Mouse (Mus musculus) kidney, adult 2 months (tissue): Measurements from ENCODE around the gene Fam20a. TPM values are rescaled to one million over a fixed set of nuclear protein-coding genes. Genes with fewer than 3 reads are reported as not detected.

Experiments used
- DNase-seq: peaks from one replicate; pipeline ENCODE4 v3.0.0; 2021
- H3K27ac ChIP-seq: fragments of 200-500 bp; 2 replicates; pipeline ENCODE4 v1.5.1; 2012; ENCODE audit warnings: low read depth, low read length, control low read depth, inconsistent platforms; ENCODE audit not compliant: insufficient read depth
- H3K27me3 ChIP-seq: fragments of 200-500 bp; replicated peaks from 2 replicates; pipeline ENCODE4 v1.6.1; 2012; ENCODE audit warnings: mild to moderate bottlenecking, moderate library complexity, low read length, inconsistent platforms; ENCODE audit not compliant: control insufficient read depth, insufficient read depth
- H3K36me3 ChIP-seq: fragments of 200-500 bp; 2 replicates; pipeline ENCODE4 v1.6.1; 2012; ENCODE audit warnings: mild to moderate bottlenecking, moderate library complexity, low read length, inconsistent platforms; ENCODE audit not compliant: control insufficient read depth, insufficient read depth
- H3K4me1 ChIP-seq: fragments of 200-500 bp; 2 replicates; pipeline ENCODE4 v1.6.1; 2011; ENCODE audit warnings: low read length; ENCODE audit not compliant: control insufficient read depth, insufficient read depth
- H3K4me3 ChIP-seq: fragments of 200-500 bp; 2 replicates; pipeline ENCODE4 v1.5.1; 2011; ENCODE audit warnings: mild to moderate bottlenecking, low read depth, low read length, control low read depth; ENCODE audit not compliant: insufficient read depth
- CTCF ChIP-seq: fragments of 200-500 bp; conservative IDR thresholded peaks from 2 replicates; pipeline ENCODE4 v1.5.1; 2011; ENCODE audit warnings: low read depth, mild to moderate bottlenecking, control low read depth, low read length, moderate library complexity, mixed read lengths; ENCODE audit not compliant: insufficient read depth, insufficient read length
- POLR2A ChIP-seq: fragments of 200-500 bp; IDR thresholded peaks from one replicate; pipeline ENCODE4 v1.6.1; 2011; ENCODE audit warnings: low read depth, low read length, control low read depth
- WGBS: fragments of 180-500 bp; shearing (Covaris S2); methylation state at CpG from one replicate; pipeline ENCODE4 v1.1.7; 2018; 5-methylcytosine and 5-hydroxymethylcytosine counted together
- polyA plus RNA-seq: library from polyadenylated mRNA; depleted of rRNA; stranded (reverse); fragments of >200 nt; gene quantifications from 2 replicates; pipeline ENCODE4 v1.2.3, GENCODE M21; 2012

The Fam20a gene
- polyA plus RNA-seq, 1 experiment: 7.5 TPM

DNA sequence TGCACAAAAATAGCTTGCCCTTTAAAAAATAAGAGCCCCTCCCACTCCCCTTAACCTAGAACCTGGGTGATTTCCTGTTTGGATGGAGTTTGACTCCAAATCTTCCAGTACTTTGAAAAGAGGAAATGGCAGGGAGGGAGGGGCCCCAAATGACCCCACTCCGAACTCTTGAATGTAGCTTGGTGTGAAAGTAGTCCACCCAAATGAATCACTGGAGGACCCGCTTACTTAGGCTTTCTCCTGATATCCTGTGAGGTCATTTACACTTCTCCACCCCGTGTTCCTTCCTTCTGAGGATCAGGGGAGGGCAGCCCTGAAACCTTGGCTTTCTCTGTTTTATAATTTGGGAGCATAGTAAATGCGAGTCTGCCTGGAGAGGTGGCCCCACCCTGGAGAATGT is 632 bp upstream of the Fam20a start:
- WGBS: 47% methylated on average over 4 of the region's 4 CpGs
- peak; percentile 88 for DNase-seq
- peak overlapping the region; percentile 83 for H3K27ac ChIP-seq
- TF ChIP-seq CTCF (no peak), POLR2A (no peak)
- H3K4me1 ChIP-seq: no peaks in the 10 kb centered on the region
- no peak overlapping the region for H3K4me3 ChIP-seq
- no peaks in the 10 kb centered on the region for H3K36me3 ChIP-seq
- H3K27me3 ChIP-seq: no peaks in the 10 kb centered on the region

DNA sequence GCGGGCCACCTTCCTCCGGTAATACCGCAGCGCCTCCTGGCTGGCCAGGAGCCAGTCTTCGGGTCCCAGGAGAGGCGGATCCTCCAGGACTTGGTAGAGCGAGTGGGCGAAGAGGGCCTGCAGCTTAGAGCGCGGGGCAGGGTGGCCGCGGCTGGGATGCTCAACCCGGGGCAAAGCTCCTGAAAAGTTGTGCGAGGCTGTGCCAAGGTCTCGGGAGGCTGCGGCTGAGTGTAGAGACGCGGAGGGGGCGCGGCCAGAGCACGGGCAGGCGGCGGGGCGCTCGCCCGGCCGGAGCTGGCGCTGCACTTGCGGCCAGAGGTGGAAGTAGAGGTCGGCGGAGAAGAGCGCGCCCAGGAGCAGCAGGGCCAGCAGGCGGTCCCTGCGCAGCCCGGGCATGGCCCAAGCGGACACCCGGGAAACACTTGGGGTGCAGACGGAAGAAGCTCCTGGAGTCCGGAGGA is 729 bp downstream of the Fam20a start:
- H3K36me3 ChIP-seq: no peaks in the 10 kb centered on the region
- under 1% methylated on average over 40 of the region's 40 CpGs for WGBS
- TF ChIP-seq POLR2A (no peak), CTCF (0 out of 2 replicates have a peak, but pooled peaks have one; percentile 16)
- H3K27ac ChIP-seq: peak overlapping the region; percentile 83
- H3K4me3 ChIP-seq: peak overlapping the region; percentile 67
- peak; percentile 63 for DNase-seq
- no peaks in the 10 kb centered on the region for H3K4me1 ChIP-seq
- no peaks in the 10 kb centered on the region for H3K27me3 ChIP-seq

DNA sequence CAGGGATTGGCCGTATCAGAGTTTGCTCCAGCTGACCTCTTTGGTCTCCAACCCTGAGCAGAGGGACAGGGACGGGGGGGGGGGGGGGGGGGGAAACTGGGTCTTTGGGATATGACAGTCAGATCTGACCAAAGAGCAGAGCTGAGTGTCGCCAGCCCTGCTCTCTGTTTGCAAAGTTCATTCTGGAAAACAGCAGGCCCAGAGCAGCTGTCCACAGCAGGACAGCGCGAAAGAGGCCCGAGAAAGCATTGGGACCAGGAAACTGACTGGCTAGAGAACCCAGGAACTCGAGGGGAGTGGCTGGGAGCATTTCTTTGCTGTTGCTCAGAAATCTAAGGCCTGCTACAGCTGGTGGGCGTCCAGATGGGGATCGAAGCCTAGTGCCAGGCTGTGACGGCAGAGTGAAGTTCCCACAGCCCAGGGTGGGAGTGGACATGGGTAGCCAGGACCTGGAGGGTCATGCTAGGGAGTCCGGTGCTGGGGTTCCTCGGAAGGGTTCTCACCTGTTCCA is 1.2 kb downstream of the Fam20a start:
- no peak for TF ChIP-seq CTCF
- no peak for TF ChIP-seq POLR2A
- WGBS: 19% methylated on average over 12 of the region's 12 CpGs
- Histone ChIP-seq H3K27ac (peak overlapping the region; percentile 83), H3K36me3 (no peaks in the 10 kb centered on the region), H3K4me1 (no peaks in the 10 kb centered on the region), H3K4me3 (peak overlapping the region; percentile 67), H3K27me3 (no peaks in the 10 kb centered on the region)
- peak; percentile 65 for DNase-seq

DNA sequence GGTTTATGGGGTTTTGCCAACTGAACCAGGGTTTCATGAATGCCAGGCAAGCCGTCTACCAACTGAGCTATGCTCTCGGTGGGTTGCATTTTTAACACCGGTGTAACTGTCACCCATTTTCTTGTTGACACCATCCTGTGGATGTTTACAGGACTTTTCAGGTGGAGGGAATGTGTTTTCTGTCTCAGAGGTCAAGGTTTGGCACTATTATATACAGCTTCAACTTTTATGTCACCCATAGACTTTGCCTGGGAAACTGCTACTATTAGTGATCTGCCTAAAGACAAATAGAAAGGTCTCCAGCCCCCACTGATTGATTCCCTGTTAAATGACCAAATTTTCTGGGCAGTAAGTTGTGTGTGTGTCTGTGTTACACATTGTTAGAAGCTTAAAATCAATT is 2.7 kb downstream of the Fam20a start:
- H3K27ac ChIP-seq: no peak overlapping the region
- no peaks in the 10 kb centered on the region for H3K27me3 ChIP-seq
- no peak overlapping the region for H3K4me3 ChIP-seq
- 94% methylated on average over 3 of the region's 3 CpGs for WGBS
- TF ChIP-seq POLR2A (no peak), CTCF (no peak)
- no peaks in the 10 kb centered on the region for H3K36me3 ChIP-seq
- DNase-seq: no peak
- no peaks in the 10 kb centered on the region for H3K4me1 ChIP-seq

DNA sequence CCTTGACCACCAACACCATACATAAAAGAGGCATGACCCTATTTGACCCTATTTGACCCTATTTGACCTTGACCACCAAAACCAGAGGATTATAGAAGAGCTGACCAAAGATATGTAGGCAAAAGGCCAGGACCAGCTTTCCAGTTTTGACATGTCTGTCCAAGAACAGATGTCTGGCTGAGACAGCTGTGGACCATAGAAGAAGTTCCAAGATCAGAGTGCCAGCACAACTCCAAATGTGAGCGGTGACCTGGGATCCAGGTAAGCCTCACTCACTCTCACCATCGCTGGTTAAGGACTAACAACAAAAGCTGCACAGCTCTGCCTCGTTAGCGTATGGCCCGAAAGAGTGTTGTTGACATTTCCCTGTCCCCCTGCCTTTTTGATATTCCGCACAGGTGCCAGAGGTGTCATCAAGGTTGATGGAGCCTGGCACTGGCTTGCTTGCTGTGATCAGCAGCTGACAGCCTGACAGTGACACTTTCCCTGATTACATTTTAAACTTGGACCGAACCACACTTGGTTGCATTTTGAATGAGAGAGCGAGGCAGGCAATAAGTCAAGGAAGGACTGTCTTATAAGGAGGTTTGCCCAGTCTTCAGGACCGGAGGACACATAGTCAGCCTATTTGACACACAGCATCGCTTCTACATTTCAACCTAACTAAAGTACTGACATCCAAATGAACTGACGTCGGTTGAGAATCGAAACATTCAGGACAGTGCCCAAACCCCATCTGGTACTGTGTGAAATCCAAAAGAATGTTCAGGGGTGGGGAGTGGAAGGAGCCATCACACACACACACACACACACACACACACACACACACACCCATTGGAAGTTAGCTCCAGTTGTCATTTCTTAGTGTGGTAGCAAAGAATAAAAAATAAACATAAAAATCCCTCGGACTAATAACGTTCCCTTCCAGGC is 3.8 kb downstream of the Fam20a start:
- no peak for DNase-seq
- TF ChIP-seq CTCF (no peak), POLR2A (no peak)
- Histone ChIP-seq H3K27me3 (no peaks in the 10 kb centered on the region), H3K4me3 (no peak overlapping the region), H3K27ac (no peak overlapping the region), H3K36me3 (no peaks in the 10 kb centered on the region), H3K4me1 (no peaks in the 10 kb centered on the region; the same call in 1 of the 2 replicates)
- 89% methylated on average over 15 of the region's 15 CpGs for WGBS

DNA sequence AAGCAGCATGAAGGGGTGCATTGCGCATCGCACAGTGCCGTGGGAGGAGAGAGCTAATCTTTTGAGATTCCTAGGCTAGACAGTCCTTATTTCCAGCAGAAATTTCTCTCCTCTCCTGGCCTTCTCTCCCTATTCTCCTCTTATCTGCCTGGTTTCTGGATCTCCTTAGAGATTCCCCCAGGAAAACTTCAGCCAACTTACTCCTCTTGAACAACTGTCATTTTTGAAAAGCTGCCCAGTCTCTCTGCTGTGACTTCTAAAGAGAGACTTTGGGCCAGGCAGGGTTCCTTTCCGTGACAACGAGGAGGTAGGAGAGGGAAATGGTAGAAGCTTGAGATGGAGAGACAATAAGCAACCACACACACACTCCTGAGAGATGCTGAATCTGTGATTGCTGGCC is 4.6 kb downstream of the Fam20a start:
- WGBS: 90% methylated on average over 5 of the region's 5 CpGs
- no peak for DNase-seq

DNA sequence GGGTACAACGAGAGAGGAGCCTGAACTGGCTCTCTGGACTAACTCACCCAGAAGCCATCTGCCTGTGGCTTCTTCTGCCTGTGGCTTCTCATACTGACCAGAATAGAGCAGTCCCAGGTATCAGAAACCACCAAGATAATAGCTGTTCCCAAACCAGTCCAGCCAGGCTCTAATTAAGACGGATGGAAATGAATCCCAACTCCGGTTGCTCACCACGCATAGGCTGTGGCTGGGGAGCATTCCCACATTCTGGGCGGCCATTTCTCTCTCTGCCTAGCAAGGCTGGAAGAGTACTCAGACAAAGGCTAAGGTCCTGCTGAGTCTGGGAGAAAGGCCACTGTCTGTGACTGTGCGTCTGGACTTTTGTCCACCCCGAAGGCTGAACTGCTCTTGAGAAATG is 5.1 kb downstream of the Fam20a start:
- WGBS: 85% methylated on average over 7 of the region's 7 CpGs
- DNase-seq: no peak
- no peak overlapping the region for H3K27ac ChIP-seq

More for the DNA sequence above, 4.6 kb downstream of the Fam20a start:
- Histone ChIP-seq H3K27ac (no peak overlapping the region), H3K36me3 (no peaks in the 10 kb centered on the region), H3K4me1 (no peaks in the 10 kb centered on the region; the same call in 1 of the 2 replicates), H3K27me3 (no peaks in the 10 kb centered on the region), H3K4me3 (no peak overlapping the region)
- TF ChIP-seq CTCF: no peak
- no peak for TF ChIP-seq POLR2A

More for the DNA sequence above, 5.1 kb downstream of the Fam20a start:
- no peak for TF ChIP-seq CTCF
- no peak for TF ChIP-seq POLR2A
- H3K36me3 ChIP-seq: no peaks in the 10 kb centered on the region
- H3K4me3 ChIP-seq: no peak overlapping the region
- no peaks in the 10 kb centered on the region for H3K27me3 ChIP-seq
- H3K4me1 ChIP-seq: no peaks in the 10 kb centered on the region; the same call in 1 of the 2 replicates
